Mouse (Mus musculus): ENCODE data around the gene Fn1.
A peak's percentile ranks its signal among the peaks of the same experiment; 100 is the strongest.

Gene Fn1

DNA sequence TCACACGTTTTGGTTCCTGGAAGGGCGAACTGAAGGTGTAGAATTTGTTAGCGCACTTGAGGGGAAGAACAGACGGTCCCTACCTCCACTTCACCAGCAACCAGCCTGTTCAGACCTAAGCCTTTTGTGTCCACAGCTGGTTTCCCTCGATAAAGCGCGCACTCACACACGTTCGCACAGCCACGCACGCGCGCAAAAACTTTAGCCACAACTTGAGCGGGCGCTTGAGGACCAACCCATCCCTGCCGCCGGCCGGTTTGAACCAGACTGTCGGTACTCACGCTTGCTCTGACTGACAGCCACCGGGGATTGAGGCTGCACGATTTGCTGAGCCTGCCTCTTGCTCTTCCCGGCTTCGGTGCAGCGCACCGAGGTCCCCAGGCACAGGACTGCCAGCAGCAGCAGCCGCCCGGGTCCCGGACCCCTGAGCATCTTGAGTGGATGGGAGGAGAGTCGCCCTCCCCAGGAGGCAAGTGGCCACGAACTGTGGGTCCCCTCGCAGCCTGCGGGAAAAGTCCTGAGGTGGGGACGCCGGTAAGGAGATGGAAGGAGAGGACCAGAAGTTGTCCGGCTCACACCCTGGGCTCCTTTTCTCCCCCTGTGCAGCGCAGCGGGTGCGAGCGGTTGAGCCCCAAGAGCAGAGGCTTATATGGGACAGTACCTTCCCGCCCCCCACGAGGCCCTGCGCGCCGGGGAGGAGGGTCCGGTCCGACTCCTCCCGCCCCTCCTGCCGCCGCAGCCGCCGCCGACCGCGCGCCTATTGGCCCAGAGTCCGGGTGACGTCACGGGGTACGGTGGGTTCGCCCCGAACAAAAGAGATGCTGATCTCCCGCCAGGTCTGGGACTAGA is at the start of gene Fn1:
Fn1 (minus strand) TSS at position 650 of the 849 bp plus-strand sequence.
- peak; percentile 94 for DNase-seq

DNA sequence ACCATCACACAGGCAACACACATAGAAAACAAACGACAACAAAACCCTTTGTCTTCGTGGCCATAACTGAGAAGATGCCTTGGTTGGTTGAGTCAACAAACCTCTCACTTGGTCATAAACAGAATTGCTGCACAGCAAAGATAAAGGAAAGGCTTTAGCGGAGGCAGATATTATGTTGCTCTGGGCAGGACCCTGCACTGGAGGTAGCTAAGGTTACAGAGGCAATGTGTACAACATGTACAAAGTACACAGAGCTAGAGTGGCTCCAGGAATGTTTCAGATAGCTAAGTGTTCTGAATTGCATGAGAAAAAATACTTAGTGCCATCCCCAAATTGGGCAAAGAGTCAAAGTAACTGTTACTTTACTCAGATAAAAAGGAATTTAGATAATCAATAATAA is 43.1 kb upstream of the Fn1 start:
- no peak for DNase-seq

DNA sequence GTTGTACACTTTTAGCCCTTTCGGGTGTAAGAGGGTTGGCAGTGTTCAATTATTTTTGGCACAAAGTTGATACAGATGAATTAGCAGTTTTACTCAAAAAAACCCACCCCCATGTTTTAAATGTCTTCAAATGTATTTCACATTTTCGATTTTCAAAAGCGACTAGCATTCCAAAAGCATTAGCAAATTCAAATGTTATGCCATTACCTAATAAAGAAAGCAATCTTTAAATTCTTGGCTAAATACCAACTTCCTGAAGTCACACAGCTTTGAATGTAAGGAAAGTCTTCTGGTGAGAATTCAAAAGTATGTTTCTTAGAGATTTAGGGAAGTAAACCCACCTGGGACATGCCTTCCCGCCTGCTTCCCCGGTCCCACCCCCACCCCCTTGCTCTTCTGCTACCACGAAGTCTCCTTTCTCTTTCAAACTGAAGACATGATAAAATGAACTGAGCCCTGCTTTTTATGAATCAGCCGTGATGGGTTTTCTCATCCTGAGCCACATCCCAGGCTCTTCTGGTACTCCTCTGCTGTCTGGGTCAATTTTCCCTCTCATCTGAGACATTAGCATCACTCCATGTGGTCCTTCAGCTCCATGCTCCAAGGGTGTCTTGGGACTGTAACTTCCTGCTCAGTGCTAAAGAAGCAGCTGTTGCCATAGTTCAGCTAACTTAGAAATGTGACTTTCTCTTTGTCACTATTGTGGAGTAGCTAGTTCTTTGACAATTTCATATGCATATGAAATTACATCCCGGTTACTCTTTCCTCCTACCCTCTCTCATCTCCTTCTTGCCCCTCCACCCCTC is 38.7 kb upstream of the Fn1 start:
- DNase-seq = no peak

DNA sequence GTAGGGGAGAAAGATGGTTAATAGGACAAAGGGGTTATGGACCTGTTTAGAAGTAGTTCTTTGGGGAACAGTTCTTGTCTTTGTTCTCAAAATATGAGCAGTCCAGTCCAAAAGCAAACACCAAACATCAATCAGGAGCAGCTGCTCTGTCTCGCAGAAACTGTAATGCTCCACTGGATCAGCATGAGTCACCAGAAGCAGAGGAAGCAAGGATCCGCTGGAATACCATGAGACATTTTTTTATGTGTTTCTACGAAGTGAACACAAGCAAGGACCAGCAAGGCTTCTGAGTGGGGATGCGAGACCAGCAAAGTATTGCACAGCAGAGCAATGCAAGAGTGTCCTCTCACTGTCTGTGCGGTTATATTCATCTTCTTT is 35.9 kb upstream of the Fn1 start:
- no peak for DNase-seq

DNA sequence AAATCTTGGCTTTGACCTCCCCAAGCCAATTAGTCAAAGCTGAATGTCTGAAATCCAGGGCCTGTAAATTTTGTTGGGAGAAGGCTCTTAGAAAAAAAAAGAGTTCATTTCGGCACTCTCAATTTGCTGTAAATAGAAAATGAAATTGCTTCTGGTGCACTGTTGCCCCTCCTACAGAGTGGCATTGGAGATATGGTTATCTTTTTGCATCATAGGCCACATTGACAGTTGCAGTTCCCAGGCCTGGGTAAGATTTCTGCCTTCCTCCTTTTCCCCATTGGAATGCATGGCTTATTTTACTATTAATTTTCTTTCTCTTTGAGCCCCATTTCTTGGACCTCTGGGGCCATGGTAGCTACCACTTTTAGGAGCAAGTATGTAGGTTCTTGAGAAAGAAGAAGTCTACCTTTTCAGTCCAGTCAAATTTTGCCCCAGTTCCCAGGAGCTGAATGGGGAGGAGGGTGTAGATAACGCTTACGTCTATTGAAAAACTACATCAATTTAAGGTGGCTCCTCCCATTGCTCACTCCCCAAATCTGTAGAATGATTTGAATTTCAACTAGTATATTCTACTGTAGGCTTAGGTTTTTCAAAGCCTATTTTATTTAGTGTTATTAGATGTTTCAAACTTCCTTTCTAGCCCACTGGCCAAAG is 35.4 kb upstream of the Fn1 start:
- no peak for DNase-seq

DNA sequence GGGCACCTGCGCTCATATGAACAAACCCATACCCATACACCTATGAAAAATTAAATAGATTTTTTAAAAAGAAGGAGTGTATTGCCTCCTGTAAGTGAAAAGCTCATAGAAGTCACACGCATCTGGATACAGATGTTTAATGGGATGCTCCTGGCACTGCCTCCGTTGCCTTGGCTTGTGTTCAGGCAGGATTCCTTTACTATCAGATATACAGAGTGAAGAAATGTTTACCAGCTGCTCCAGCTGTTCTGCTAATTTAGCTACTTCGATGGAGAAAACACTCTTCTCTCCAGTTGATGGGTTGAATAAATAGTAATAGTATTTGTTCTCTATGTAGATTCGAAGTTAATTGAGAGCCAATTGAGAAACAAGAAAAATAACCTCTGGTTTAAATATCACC is 33.8 kb upstream of the Fn1 start:
- DNase-seq = peak; percentile 31

DNA sequence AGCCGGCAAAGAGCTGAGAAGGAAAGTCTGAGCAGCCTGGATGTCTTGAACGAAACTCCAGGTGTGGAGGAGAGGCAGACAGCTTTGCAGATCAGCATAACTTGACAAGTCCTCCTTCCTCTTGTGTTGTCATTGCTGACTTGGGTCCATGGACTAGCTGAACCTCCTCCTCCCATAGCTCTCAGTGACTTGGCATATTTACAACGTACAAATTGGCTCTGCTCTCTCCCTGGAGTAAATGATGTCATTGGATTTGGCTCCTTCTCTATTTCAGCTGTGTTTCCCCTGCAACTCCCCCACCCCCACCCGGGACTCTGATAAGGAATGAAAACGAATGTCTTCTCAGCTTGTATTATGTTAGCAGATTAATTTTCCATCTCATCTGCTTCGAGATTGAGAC is 30.7 kb upstream of the Fn1 start:
- peak; percentile 51 for DNase-seq

DNA sequence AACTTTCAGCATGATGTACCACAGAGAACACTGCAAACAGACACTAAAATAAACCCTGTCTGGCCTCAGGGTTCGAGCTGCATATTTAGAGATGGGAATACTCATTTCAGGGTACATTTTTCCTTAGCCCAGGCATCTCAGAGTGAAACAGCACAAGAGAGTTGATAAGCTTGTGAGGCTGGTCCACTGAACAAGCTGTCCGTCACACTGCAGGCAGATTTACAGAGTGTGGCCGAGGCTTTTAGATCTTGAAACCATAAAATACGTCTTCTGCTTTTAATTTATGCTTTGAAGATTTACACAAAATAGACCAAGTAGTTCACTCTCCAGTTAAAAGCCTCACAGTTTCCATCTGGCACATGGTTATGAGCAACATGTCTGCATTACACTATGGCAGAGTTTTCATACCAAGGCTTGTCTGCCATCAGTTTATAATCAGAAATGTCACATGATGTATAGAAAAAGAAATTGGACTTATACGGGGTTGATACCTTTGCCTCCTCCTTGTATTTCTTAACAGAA is 29.3 kb upstream of the Fn1 start:
- DNase-seq = no peak

DNA sequence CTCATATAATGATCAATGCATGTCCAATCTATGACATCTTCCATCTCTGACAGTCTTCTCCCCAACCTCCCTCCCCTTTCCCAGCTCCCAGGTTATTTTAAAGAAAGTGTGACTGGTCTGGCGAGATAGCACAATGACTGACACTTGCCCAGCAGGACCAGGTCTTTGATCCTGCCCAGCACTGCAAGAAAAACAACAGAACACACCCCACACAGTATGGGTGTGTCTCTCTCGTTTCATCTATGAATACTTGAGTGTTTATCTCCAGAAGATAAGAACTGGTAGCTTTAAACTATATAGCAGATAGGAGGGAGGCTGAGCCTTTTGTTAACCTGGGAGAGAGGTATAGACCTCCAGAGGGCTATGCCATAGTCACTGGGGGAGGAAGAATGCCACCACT is 28.3 kb upstream of the Fn1 start:
- DNase-seq = no peak

DNA sequence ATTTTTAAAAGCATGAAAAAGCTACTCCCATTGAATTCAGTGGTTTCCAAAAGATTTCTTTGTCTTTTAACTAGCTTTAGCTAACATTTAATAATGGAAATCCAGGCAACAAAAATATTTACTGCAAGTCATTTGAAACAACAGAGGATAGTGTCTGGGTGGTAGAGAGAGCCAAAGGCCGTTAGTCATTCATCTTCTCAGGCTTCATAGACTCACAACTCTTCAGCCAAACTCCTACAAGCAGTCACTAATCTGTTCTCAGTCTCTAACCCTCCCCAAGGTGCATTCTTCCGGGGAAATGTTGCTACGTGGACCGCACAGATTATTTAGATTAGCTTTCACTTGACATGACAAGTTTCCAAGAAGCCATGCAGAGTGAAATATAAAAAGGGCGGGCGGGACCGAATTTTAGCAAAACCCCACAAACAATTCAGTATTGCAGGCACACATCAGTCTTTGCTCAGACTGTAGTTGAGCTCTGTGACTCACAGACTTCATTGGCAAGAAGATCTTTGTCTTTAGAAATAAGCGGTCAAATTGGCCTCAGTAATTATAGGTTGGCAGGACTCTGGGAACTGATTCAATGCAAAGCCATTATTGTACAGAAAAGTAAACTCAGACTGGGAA is 27.2 kb upstream of the Fn1 start:
- no peak for DNase-seq

DNA sequence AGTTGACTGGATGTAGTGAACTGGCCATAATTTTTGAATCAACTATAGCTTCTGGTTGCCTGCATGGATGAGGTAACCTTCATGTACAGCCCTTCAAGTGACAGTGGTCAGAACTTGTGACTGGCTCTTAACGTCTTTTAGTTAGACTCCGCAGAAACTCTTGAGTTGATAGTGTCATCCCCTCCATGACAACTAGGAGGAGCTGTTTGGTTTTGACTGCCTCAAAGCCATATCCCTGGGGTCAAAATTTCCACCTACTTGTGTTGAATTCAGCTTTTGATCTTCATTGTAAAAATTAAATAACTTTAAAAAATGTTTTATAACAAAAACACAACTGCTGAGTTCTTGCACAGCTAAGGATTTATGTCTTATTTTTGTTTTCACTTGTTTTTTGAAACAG is 22.4 kb upstream of the Fn1 start:
- peak; percentile 35 for DNase-seq

DNA sequence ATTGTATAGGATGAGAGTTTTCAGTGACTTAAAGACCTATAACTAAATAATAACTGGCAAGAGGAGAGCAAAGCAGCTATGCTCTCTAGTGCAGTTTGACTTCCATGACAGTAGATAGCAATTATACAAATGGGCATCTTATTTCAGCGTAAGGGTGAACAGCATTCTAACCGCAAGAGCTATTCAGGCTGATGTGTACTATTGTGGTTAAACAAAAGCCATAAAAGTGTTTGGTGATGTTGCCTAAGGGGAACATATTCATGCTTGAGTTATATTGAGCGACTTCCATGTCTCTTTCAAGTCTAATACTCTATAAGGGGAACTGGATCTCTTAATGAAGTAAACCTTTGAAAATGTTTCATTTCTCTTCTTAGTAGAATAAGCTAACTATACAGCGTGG is 21.3 kb upstream of the Fn1 start:
- DNase-seq = no peak

DNA sequence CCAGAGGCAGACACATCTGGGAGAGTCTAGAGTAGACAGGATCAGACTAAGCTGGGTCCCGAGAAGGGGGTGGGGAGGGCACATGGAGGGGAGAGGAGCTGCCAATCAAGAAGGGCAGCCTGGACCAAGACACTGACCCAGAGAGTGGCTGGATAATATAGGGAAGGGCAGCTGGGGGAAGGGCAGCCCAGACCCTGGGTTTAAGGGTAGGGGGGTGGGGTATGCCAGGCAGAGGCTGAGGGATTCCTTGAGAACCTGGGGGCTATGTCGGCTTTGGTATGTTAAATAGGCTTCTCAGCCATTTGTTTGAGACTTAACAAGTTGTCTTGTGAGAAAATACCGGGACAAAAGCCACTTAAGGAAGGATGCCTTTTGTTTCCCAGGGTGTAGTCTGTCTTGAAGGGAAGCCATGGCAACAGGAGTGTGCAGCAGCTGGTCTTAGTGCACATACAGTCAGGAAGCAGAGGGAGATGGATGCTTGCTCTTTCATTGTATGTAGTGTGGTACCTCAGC is 20.5 kb upstream of the Fn1 start:
- DNase-seq = no peak

DNA sequence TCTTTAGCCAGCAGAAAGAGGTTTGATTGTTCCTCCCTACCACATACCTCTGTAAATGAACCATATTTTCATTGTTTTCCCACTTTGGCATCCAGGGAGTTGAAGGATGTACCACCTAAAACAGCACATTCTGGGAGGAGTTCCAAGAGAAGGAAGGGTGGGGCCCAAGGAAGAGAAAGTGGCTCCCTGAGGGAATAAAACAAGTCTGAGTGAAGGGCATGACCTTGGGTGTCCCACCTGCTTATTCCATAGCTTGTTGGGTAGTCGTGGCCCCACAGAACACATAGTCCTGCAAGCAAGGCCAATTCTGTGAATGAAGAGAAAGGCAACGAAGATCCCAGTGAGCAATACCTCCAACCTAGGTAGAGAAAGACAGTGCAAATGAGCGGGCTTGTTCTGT is 19.3 kb upstream of the Fn1 start:
- DNase-seq = no peak

DNA sequence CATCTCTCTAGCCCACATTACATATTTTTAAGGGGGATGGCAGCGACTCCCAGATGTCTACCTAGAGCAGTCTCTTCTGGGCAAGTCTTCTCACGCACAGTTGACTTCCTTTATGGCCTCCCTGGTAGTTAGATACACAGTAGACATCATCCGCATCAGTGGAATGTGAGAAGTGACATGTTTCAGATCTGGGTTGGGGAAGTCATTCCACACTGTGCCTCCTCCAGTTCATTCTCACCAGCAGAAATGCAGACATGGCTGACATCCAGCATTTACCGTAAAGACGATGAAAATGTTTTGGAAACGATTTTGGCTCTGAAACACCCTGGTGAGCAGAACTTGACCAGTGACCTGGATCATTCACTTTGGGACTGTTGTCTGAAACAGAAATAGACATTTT is 10.2 kb upstream of the Fn1 start:
- DNase-seq = no peak

DNA sequence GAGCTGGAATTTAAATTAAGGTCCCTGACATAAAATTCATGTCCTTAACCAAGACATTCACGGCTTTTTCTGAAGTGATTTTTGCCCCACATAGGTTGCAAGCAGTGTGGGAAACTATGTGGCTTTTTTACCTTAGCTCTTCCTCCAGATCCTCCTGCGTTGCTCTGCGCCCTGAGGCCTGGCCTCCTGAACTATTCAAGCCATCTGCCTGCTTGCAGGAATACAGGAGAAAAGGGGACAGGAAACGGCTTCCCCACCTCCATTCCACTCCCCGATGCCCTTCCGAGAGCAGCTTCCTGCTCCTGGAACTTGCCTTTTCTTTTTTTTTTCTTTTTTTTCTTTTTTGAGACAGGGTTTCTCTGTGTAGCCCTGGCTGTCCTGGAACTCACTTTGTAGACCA is 5.6 kb upstream of the Fn1 start:
- DNase-seq = no peak

DNA sequence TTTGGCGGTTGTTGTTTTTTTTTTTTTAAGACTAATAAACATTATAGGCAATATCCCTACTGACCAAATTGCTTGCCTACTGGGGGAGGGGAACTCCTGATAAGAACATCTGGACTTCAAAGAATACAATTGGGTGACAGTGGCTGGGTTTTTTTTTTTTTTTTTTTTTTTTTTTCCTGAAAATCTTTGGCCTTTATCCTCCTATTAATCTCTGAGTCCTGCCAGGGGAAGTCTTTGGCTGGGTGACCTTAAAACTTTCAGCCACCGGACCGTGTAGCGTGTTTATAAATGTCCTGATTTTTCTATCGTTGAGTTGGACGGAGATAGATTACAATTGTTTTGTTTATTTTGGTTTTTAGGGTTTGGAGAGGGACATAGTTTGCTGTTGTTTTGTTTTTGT is 3.3 kb upstream of the Fn1 start:
- no peak for DNase-seq

DNA sequence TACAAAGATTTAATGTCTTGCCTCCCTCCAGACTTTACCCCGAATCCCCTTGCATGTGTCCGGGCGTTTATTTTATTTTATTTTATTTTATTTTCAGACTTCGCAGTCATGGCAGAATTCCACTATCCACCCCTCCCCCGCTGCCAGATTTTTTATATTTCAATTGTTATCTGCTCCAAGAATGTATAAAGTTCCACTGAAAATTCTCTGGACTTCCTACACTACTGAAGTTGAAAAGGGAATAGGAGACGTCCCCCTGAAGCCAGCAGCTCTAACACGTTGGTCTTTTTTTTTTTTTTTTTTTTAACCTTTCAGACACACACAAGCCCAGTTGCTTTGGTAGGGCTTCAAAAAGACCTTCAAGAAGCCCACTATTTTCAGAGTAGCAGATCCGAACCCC is 1.2 kb upstream of the Fn1 start:
- no peak for DNase-seq

DNA sequence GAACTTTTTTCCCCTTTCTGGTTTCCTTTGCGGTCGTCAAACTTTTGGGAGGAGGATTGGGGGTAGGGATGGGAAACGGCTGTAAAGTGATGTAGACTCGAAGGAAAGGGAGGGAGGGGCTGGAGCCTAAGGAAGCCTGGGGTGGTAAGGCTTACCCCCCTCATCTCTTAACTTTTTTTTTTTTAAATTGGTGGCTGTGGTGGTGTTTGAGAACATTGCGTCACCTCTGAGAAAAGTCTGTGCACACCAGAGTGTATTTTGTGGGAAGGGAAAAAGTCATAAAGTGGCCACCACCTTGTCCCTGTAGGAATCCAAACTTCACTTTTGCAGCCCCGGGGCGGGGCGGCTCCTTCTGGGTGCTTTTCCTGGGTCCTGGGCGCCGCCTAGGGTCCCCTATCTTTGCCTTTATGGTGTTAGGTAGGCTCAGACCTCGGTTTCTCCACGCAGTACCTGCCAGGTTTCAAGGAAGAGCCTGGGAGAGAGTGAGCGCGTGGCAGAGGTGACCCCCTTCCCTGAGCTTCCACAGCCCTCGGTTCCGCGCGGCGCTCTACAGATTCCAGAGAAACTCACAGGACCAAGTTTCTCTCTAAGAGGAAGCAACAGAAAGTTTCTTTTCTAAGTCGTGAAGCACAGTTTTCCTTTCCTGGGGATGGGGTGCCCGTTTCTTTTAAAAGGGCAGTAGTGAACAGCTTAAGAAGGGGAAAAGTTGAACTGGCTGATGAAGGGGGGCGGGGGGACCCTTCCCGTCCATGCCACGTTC is 580 bp upstream of the Fn1 start:
- DNase-seq = no peak

DNA sequence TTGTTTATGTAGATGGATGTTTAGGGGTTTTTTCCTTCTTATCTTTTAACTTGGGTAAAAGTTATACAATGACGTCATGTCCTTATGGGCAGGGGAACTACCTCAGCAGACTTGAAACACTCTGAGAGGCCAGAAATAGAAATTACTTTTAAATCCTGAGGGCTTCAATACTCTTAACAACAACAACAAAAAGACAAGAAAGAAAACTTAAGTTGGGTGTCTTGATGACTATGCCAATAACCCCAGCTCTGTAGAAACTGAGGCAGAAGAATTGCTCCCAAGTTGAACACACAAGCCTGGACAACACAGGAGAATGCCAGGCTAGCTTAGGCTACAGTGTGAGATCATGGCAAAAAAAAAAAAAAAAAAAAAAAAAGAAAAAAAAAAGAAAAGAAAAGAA is 1.2 kb downstream of the Fn1 start:
- no peak for DNase-seq

DNA sequence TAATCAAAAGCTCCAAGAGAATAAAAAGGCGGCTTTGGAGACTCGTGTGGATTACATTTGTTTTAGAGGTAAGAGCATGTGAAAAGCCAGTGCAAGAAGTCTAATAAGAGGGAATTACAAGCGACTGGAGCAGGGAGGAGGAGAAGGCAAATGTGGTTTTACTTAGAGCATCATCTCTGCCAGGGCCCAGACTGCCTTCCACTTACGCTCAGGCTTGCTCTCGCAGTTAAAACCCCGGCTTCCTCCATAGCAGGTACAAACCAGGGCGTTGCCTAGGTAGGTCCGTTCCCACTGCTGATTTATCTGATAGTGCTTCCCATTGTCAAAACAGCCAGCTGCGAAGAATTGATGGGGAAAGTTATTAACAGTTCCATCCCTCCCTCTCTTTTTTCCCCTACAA is 1.7 kb downstream of the Fn1 start:
- DNase-seq = no peak

DNA sequence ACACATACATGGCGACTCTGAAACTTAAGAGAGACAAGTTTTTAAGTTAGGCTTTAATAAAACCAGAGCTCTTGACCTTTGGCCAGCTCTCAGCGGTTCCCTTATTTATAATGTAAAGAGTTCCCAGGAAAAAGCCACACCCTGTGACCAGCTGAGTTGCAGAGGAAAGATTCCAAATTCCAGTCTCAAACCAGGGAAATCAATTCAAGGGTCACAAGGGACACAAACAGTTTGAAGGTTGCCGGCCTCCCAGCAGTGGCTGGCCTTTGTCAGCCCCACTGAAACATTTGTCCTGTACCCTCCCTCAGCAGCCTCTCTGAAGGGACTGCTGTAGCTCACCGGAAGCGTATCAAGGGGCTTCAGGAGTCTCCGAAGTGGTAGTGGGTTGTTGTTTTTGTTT is 2.3 kb downstream of the Fn1 start:
- DNase-seq = no peak
